Mouse (Mus musculus): ENCODE measurements around the gene Lrr1. TPM values are rescaled to one million over a fixed set of nuclear protein-coding genes. Genes with fewer than 3 reads are reported as not detected.
"Not testable (repeated sequence)": the region's sequence is repeated elsewhere in the genome, so short reads cannot be mapped to it uniquely, and the experiment has no call there.

Lrr1 gene
- polyA plus RNA-seq, 1 experiment from 2014 or later, result 28.2 TPM

DNA sequence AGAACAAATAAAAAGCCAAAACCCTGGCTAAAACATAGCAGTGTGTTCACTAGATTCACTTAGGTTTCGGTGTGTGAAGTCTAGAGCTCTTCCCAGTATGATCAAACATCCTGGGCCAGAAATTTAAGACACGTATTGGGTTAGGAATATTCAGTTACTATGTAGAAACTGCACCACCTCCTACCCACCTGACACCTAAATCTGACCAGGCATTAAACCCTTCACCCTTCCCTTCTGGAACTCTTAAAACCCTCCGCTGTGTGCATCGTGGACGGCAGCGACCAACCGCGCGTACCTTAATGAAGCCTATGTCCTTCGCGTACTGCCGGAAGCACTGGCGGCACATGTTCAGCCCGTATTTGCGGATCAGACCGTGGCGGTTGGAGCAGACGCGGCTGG, 10.2 kb upstream of the Lrr1 start:
- no peak for ATAC-seq (ENCODE audit: low read depth)
- WGBS, result under 1% methylated on average over 19 of the region's 19 CpGs
- peaks cover 16% of the 10 kb centered on the region for H3K36me3 ChIP-seq (ENCODE audit: control insufficient read depth, insufficient read depth, low read length)
- peak overlapping the region; percentile 70 for H3K4me3 ChIP-seq (ENCODE audit: low read length)
- 0 out of 2 replicates have a peak, but pooled peaks cover 2% of the 10 kb centered on the region for H3K4me1 ChIP-seq (replicated peaks; ENCODE audit: control insufficient read depth, insufficient read depth, low read length)
- peak overlapping the region; percentile 60 for H3K4me2 ChIP-seq (ENCODE audit: low read depth, low read length)
- peak overlapping the region; percentile 94 for H3K27ac ChIP-seq (ENCODE audit: low read length)
- H3K9me3 ChIP-seq (ENCODE audit: control insufficient read depth, low read length), result no peaks in the 10 kb centered on the region
- peak overlapping the region; percentile 87 for H3K9ac ChIP-seq (ENCODE audit: low read length)
- no peaks in the 10 kb centered on the region for H3K27me3 ChIP-seq (ENCODE audit: control insufficient read depth, insufficient read depth, low read depth, low read length)

DNA sequence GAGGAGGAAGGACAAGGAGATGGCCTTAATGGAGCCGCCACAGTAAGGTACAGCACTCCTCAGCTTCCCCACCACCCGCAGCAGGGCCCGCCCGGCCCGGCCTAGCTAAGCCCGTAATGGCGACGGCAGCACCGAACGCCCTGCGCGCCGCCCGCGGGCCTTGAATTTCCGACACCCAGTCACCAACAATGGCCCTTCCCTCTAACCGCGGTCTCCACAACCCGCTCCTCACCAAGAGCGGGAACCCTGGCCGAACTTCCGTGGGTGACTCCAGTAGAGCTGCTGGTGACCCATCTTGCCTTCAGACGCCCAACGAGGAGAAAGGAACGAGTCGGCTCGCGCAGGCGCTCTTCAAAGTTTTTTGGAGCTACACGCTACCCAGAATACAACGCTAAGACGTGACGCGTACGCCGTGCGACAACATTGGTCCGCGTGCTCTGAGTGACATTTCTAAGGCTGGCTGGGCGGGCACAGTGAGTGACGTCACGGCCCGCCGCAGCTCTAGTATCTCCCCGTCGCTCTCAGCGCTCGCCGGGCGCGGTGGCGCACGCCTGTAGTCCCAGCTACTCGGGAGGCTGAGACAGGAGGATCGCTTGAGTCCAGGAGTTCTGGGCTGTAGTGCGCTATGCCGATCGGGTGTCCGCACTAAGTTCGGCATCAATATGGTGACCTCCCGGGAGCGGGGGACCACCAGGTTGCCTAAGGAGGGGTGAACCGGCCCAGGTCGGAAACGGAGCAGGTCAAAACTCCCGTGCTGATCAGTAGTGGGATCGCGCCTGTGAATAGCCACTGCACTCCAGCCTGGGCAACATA, 9.6 kb upstream of the Lrr1 start, which contains the start of gene Rps29:
TSS of gene Rps29 (minus strand) at position 422 of the 813 bp plus-strand sequence.
- peaks cover 16% of the 10 kb centered on the region for H3K36me3 ChIP-seq (ENCODE audit: control insufficient read depth, insufficient read depth, low read length)
- ATAC-seq (ENCODE audit: low read depth), result peak; percentile 99
- WGBS, result 0% methylated on average over 57 of the region's 68 CpGs

GRCm38 (mm10) chr12:69159578-69159940, 9.1 kb upstream of the Lrr1 start:
- WGBS, result 3% methylated on average over 9 of the region's 9 CpGs
- H3K9ac ChIP-seq (ENCODE audit: low read length), result no peak overlapping the region
- no peaks in the 10 kb centered on the region for H3K9me3 ChIP-seq (ENCODE audit: control insufficient read depth, low read length)
- peak overlapping the region; percentile 29 for H3K4me3 ChIP-seq (ENCODE audit: low read length)
- 0 out of 2 replicates have a peak, but pooled peaks cover 2% of the 10 kb centered on the region for H3K4me1 ChIP-seq (replicated peaks; ENCODE audit: control insufficient read depth, insufficient read depth, low read length)
- ATAC-seq (ENCODE audit: low read depth), result no peak
- peaks cover 16% of the 10 kb centered on the region for H3K36me3 ChIP-seq (ENCODE audit: control insufficient read depth, insufficient read depth, low read length)
- 0 out of 2 replicates have a peak overlapping the region, but pooled peaks have one; percentile 61 for H3K27ac ChIP-seq (ENCODE audit: low read length)
- H3K27me3 ChIP-seq (ENCODE audit: control insufficient read depth, insufficient read depth, low read depth, low read length), result no peaks in the 10 kb centered on the region
- peak overlapping the region; percentile 39 for H3K4me2 ChIP-seq (ENCODE audit: low read depth, low read length)

More for the DNA sequence above, 9.6 kb upstream of the Lrr1 start, which contains the start of gene Rps29:
- H3K4me3 ChIP-seq (ENCODE audit: low read length), result peak within 1 kb of the TSS; percentile 70
- not testable (repeated sequence) for H3K4me1 ChIP-seq (replicated peaks; ENCODE audit: control insufficient read depth, insufficient read depth, low read length); H3K27me3 ChIP-seq (ENCODE audit: control insufficient read depth, insufficient read depth, low read depth, low read length); H3K9me3 ChIP-seq (ENCODE audit: control insufficient read depth, low read length)
- H3K4me2 ChIP-seq (ENCODE audit: low read depth, low read length), result peak within 1 kb of the TSS; percentile 60
- H3K27ac ChIP-seq (ENCODE audit: low read length), result peak within 1 kb of the TSS; percentile 94
- peak within 1 kb of the TSS; percentile 87 for H3K9ac ChIP-seq (ENCODE audit: low read length)

- H3K27me3 ChIP-seq (ENCODE audit: control insufficient read depth, insufficient read depth, low read depth, low read length); ATAC-seq (ENCODE audit: low read depth); H3K9me3 ChIP-seq (ENCODE audit: control insufficient read depth, low read length); H3K4me3 ChIP-seq (ENCODE audit: low read length); H3K9ac ChIP-seq (ENCODE audit: low read length); H3K4me1 ChIP-seq (replicated peaks; ENCODE audit: control insufficient read depth, insufficient read depth, low read length); H3K27ac ChIP-seq (ENCODE audit: low read length); H3K4me2 ChIP-seq (ENCODE audit: low read depth, low read length): not testable (repeated sequence)
- 70% methylated on average over 2 of the region's 2 CpGs for WGBS
- H3K36me3 ChIP-seq (ENCODE audit: control insufficient read depth, insufficient read depth, low read length), result peaks cover 16% of the 10 kb centered on the region
These were observed 7.9 kb upstream of the Lrr1 start for GRCm38 (mm10) chr12:69160677-69161076.

DNA sequence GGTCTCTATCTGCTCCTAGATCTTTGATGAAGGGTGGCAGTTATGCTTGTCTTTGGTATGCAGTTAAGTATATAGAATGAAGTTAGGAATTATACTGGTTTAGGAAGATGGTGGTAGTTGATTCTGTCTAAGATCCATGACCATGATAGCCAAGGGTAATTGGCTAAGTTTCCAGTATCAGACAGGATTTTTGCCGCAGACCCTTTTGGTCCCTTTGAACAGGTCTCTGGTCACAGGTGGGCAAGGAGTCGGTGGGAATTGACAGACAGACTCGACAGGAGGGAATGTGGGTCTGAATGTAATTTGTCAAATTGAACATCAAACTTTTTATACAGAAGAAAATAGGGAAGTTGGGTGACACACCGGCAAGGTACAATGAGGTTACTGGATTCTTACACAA, 5.0 kb upstream of the Lrr1 start:
- 78% methylated on average over 4 of the region's 4 CpGs for WGBS
- H3K27ac ChIP-seq (ENCODE audit: low read length); H3K4me3 ChIP-seq (ENCODE audit: low read length); ATAC-seq (ENCODE audit: low read depth); H3K9me3 ChIP-seq (ENCODE audit: control insufficient read depth, low read length); H3K4me2 ChIP-seq (ENCODE audit: low read depth, low read length); H3K27me3 ChIP-seq (ENCODE audit: control insufficient read depth, insufficient read depth, low read depth, low read length); H3K9ac ChIP-seq (ENCODE audit: low read length); H3K4me1 ChIP-seq (replicated peaks; ENCODE audit: control insufficient read depth, insufficient read depth, low read length); H3K36me3 ChIP-seq (ENCODE audit: control insufficient read depth, insufficient read depth, low read length): not testable (repeated sequence)

DNA sequence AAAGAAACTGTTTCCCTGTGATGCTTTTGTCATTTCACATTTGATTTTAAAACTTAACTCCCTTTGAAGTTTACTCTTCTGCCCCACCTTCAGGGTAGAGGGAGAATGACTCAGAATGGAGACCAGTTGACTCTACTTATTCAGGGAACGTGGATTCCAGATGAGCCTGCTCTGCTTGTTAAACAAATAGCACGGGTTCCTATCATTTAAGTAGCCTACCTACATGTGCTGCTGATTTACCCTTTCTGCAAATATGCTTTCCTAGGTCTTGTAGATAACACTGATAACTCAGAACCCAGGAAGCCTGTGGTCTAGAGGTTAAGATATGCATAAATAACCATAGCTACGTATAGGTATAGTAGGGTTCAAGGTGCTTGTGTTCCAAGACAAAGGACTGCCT, 3.7 kb upstream of the Lrr1 start:
- H3K9ac ChIP-seq (ENCODE audit: low read length), result no peak overlapping the region
- H3K27me3 ChIP-seq (ENCODE audit: control insufficient read depth, insufficient read depth, low read depth, low read length), result no peaks in the 10 kb centered on the region
- 39% methylated on average over 3 of the region's 3 CpGs for WGBS
- no peaks in the 10 kb centered on the region for H3K9me3 ChIP-seq (ENCODE audit: control insufficient read depth, low read length)
- no peak overlapping the region for H3K27ac ChIP-seq (ENCODE audit: low read length)
- no peak overlapping the region for H3K4me2 ChIP-seq (ENCODE audit: low read depth, low read length)
- H3K4me3 ChIP-seq (ENCODE audit: low read length), result no peak overlapping the region
- H3K4me1 ChIP-seq (replicated peaks; ENCODE audit: control insufficient read depth, insufficient read depth, low read length), result peaks cover 8% of the 10 kb centered on the region; the same call in 1 of the 2 replicates
- ATAC-seq (ENCODE audit: low read depth), result no peak
- no peaks in the 10 kb centered on the region for H3K36me3 ChIP-seq (ENCODE audit: control insufficient read depth, insufficient read depth, low read length)

DNA sequence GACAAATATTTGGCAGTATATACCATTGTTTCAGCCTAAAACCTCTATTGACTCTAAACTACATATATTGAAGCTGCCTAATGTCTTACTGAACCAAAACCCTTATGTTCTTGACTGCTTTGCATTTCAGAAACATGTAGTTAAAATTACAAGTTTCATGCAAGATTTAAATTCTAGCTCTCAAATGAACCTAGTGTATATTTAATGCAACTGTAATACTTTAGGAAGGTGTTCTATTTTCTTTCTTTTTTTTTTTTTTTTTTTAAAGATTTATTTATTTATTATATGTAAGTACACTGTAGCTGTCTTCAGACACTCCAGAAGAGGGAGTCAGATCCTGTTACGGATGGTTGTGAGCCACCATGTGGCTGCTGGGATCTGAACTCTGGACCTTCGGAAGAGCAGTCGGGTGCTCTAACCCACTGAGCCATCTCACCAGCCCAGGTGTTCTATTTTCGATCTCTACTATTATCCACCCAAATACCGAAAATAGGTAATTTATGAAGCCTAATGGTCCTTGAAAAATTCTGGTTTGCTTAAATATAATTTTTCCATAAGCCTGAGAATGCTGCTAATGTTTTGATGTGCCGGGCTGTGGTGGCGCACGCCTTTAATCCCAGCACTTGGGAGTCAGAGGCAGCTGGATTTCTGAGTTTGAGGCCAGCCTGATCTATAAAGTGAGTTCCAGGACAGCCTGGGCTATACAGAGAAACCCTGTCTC, 1.6 kb upstream of the Lrr1 start:
- H3K27ac ChIP-seq (ENCODE audit: low read length); H3K9ac ChIP-seq (ENCODE audit: low read length); H3K4me3 ChIP-seq (ENCODE audit: low read length); H3K9me3 ChIP-seq (ENCODE audit: control insufficient read depth, low read length); H3K27me3 ChIP-seq (ENCODE audit: control insufficient read depth, insufficient read depth, low read depth, low read length); H3K4me2 ChIP-seq (ENCODE audit: low read depth, low read length); H3K36me3 ChIP-seq (ENCODE audit: control insufficient read depth, insufficient read depth, low read length); ATAC-seq (ENCODE audit: low read depth): not testable (repeated sequence)
- H3K4me1 ChIP-seq (replicated peaks; ENCODE audit: control insufficient read depth, insufficient read depth, low read length), result peaks cover 10% of the 10 kb centered on the region
- WGBS, result 68% methylated on average over 8 of the region's 8 CpGs

DNA sequence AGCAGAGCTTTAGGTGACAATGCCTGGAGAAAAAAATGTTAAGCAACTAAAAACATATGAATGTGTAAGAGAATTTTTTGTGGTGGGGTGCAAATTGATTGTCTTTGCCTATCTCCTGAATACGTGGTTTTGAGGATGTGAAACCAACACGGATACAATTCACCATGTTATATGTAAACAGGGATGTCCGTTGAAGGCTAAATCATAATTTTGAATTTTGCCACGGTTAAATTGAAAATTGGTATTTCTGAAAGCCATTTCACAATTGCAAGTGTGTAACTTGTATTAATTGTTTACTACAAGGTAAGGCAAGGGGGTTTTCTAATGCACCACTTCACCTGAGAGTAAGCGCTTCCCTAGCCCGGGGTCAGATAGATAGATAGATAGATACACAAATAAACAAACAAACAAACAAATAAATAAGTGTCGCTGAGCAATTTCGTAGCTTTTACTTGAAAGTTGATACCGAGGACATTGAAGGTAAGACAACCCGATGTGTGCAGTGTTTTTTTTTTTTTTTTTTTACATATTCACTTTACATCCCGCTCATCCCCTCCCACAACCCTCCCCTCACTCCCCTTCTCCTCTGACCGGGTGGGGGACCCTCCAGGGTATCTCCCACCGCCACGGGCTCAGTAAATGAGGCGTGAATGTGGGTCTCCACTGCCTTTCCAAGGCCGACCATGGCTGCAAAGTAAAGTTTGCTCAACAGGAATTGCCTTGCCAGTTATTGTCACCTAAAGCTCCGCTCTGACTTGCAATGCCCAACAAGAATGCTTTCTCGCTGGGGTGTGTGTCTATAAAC, 756 bp upstream of the Lrr1 start:
- peak; percentile 42 for ATAC-seq (ENCODE audit: low read depth)
- H3K9ac ChIP-seq (ENCODE audit: low read length), result peak overlapping the region; percentile 83
- H3K4me1 ChIP-seq (replicated peaks; ENCODE audit: control insufficient read depth, insufficient read depth, low read length), result peaks cover 10% of the 10 kb centered on the region
- H3K4me3 ChIP-seq (ENCODE audit: low read length), result peak overlapping the region; percentile 93
- H3K36me3 ChIP-seq (ENCODE audit: control insufficient read depth, insufficient read depth, low read length), result no peaks in the 10 kb centered on the region
- no peaks in the 10 kb centered on the region for H3K9me3 ChIP-seq (ENCODE audit: control insufficient read depth, low read length)
- H3K4me2 ChIP-seq (ENCODE audit: low read depth, low read length), result peak overlapping the region; percentile 91
- peak overlapping the region; percentile 82 for H3K27ac ChIP-seq (ENCODE audit: low read length)
- 7% methylated on average over 18 of the region's 18 CpGs for WGBS
- no peaks in the 10 kb centered on the region for H3K27me3 ChIP-seq (ENCODE audit: control insufficient read depth, insufficient read depth, low read depth, low read length)

GRCm38 (mm10) chr12:69171307-69171706, 2.7 kb downstream of the Lrr1 start:
- H3K27ac ChIP-seq (ENCODE audit: low read length), result no peak overlapping the region
- no peaks in the 10 kb centered on the region for H3K9me3 ChIP-seq (ENCODE audit: control insufficient read depth, low read length)
- no peak for ATAC-seq (ENCODE audit: low read depth)
- 94% methylated on average over 2 of the region's 2 CpGs for WGBS
- no peak overlapping the region for H3K4me3 ChIP-seq (ENCODE audit: low read length)
- H3K4me1 ChIP-seq (replicated peaks; ENCODE audit: control insufficient read depth, insufficient read depth, low read length), result peaks cover 10% of the 10 kb centered on the region
- peaks cover 15% of the 10 kb centered on the region; the same call in 1 of the 2 replicates for H3K36me3 ChIP-seq (ENCODE audit: control insufficient read depth, insufficient read depth, low read length)
- no peak overlapping the region for H3K9ac ChIP-seq (ENCODE audit: low read length)
- H3K4me2 ChIP-seq (ENCODE audit: low read depth, low read length), result no peak overlapping the region
- H3K27me3 ChIP-seq (ENCODE audit: control insufficient read depth, insufficient read depth, low read depth, low read length), result no peaks in the 10 kb centered on the region

All from lung, embryonic 16.5 days (tissue).